Mouse (Mus musculus): ENCODE measurements around the gene Rab44. TPM values are rescaled to one million over a fixed set of nuclear protein-coding genes. Genes with fewer than 3 reads are reported as not detected.

The Rab44 gene
- polyA plus RNA-seq, 1 experiment = not detected

DNA sequence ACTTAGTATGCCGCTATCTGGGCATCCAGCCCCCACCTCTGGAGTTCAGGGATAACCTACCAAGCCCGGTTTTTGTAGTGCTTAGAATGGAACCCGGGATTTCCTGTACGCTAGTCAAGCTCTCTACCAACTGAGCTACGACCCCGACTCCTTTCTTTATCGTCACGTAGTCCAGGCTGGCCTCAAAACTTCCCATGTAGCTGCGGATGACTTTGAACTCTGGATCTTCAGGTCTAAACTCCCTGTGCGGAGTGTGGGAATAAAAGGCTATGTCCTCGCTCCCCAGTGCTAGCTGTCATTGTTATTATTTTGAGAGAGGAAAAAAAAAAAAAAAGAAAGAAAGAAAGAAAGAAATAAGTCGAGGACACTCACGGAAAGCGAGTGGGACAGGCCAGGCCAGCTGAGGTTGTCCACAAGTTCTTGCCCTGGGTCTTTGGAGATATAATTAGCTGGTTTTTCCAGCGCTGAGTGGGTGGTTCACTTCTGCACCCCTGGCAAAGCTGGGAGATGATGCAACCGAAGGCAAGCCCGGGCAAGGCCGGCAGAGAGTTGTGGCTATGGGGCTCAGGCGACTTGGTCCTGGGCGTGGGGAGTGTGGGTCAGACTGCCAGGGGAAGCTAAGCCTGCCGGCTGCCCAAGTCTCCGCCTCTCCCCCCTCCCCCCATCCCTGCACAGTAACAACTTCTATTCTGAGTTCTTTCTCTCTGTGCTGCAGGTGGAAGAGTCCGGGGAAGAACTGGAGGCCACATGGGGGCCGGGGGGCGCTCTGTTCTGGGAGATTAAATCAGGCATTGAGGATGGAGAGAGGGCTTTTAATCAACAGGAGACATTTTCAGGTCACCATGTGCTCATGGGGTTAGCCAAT lies 35.2 kb upstream of the Rab44 start:
- TF ChIP-seq EP300 (IDR thresholded peaks at IDR 0.05; ENCODE audit: insufficient read depth, low read depth, low read length) = peak; percentile 91
- no peak for TF ChIP-seq CTCF (IDR thresholded peaks at IDR 0.05; ENCODE audit: low read depth, low read length)
- TF ChIP-seq POLR2A (IDR thresholded peaks at IDR 0.05; ENCODE audit: insufficient read depth, low read length) = no peak
- H3K9me3 ChIP-seq (replicated peaks; ENCODE audit: control insufficient read depth, insufficient read depth, low read length, poor library complexity, severe bottlenecking) = no peaks in the 10 kb centered on the region
- peak overlapping the region; percentile 96 for H3K27ac ChIP-seq (ENCODE audit: insufficient read depth, low read length)
- peaks cover 2% of the 10 kb centered on the region for H3K36me3 ChIP-seq (ENCODE audit: control insufficient read depth, insufficient read depth, low read length, poor library complexity, severe bottlenecking)
- peaks cover 4% of the 10 kb centered on the region for H3K4me1 ChIP-seq (ENCODE audit: control insufficient read depth, insufficient read depth, low read length)
- no peaks in the 10 kb centered on the region for H3K27me3 ChIP-seq (ENCODE audit: control insufficient read depth, insufficient read depth, low read length, poor library complexity, severe bottlenecking)
- peak overlapping the region; percentile 75 for H3K4me3 ChIP-seq (ENCODE audit: low read depth, low read length)
- peak overlapping the region; percentile 85 for H3K9ac ChIP-seq (ENCODE audit: low read depth, poor library complexity, severe bottlenecking)

DNA sequence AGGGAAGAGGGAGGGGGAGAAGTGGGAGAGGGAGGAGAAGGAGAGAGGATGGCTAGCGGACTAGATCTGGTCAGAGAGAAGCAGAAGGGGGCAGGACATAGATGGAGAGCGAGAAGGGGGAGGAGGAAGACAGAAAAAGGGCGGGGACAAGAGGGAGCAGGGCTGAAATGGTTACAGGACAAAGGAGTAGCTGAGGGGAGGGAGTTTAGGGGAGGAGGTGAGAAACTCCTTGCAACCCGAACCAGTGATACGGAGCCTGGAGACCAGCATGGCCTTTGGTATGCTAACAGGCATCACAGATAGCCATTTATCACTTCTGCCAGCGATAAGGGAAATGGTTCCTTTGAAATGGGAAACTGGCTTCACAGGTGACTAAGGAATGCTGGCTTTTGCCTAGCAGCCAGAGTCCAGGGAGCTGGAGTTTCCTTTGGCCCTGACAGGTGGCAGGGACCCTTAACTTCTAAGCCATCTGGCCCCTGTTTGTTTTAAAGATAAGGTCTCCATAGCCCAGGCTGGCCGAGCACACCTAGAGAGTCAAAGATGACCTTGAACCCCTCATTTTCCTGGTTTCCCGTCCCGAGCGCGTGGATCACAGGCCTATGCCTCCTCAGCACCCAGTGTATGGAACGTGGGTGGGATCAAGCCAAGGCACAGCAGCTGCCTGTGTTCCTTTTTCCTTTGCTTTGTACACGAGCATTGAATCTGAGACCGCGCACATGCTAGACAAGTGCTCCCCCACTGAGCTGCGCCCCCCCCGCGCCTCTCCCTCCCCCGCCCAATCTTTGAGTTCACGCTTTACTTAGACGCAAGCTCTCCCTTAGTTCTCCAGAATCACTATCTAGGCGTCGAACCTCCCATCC lies 33.0 kb upstream of the Rab44 start:
- H3K36me3 ChIP-seq (ENCODE audit: control insufficient read depth, insufficient read depth, low read length, poor library complexity, severe bottlenecking) = no peaks in the 10 kb centered on the region
- no peaks in the 10 kb centered on the region for H3K9me3 ChIP-seq (replicated peaks; ENCODE audit: control insufficient read depth, insufficient read depth, low read length, poor library complexity, severe bottlenecking)
- H3K4me1 ChIP-seq (ENCODE audit: control insufficient read depth, insufficient read depth, low read length) = peaks cover 4% of the 10 kb centered on the region
- H3K27ac ChIP-seq (ENCODE audit: insufficient read depth, low read length) = peak overlapping the region; percentile 53
- H3K27me3 ChIP-seq (ENCODE audit: control insufficient read depth, insufficient read depth, low read length, poor library complexity, severe bottlenecking) = no peaks in the 10 kb centered on the region
- peak overlapping the region; percentile 60 for H3K9ac ChIP-seq (ENCODE audit: low read depth, poor library complexity, severe bottlenecking)
- TF ChIP-seq EP300 (IDR thresholded peaks at IDR 0.05; ENCODE audit: insufficient read depth, low read depth, low read length) (peak; percentile 79), POLR2A (IDR thresholded peaks at IDR 0.05; ENCODE audit: insufficient read depth, low read length) (no peak), CTCF (IDR thresholded peaks at IDR 0.05; ENCODE audit: low read depth, low read length) (no peak)
- H3K4me3 ChIP-seq (ENCODE audit: low read depth, low read length) = no peak overlapping the region

DNA sequence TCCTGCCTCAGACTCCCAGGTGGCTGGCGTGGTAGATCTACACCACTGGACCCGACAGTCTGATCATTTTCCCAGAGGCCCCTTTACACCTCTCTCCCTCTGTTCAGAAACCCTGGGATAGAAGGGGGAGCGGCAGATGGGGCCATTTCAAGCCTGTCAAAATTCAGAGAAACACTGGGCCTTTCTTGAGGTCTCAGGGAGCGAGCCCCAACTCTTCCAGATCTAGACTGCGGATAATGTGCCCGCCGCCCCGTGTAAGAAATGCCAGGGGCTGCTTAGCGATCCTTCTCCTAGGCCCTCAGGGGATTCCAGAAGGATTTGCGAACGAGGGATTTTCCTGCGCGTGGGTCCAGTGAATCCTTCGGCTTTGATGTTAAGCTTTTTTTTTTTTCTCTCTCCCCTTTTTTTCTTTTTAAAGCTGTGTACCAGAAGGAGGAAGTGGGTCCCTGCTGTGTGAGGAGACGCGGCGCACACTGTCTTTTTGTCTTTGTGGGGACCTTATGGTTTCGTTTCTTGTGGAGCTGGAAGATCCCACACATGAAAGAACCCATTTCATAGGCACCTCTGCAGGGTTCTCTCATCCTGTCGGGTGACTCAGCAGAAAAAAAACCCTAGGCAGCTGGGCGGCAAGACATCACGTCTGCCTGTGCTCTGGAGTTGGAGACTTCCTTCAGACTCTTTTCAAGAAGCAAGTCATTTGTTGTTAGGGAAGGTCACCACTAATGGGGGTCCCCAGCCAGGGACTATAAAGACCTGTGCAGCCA lies 32.1 kb upstream of the Rab44 start:
- TF ChIP-seq POLR2A (IDR thresholded peaks at IDR 0.05; ENCODE audit: insufficient read depth, low read length) = no peak
- TF ChIP-seq EP300 (IDR thresholded peaks at IDR 0.05; ENCODE audit: insufficient read depth, low read depth, low read length) = peak; percentile 50; the same call in 1 of the 2 replicates
- peak overlapping the region; percentile 60 for H3K9ac ChIP-seq (ENCODE audit: low read depth, poor library complexity, severe bottlenecking)

DNA sequence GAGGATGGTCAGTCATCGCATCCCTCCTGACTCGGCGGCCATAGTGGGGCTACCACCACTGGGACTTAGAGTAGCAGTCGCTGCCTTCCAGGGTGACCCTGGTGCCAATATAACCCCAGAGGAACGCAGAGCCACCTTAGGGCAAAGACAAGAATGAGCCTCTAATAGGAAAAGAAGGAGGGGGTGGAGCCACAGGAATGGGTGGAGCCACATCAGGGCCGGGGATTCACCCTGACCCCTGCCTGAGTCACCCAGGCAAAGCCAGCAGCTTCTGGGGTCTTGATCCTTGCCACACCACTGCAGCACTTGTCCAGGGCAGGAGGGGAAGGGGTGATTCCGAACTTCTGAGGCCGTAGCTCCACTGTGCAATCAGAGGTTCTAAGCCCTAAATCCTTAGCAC lies 30.4 kb upstream of the Rab44 start:
- TF ChIP-seq CTCF (IDR thresholded peaks at IDR 0.05; ENCODE audit: low read depth, low read length) = no peak
- no peak for TF ChIP-seq POLR2A (IDR thresholded peaks at IDR 0.05; ENCODE audit: insufficient read depth, low read length)
- no peak for TF ChIP-seq EP300 (IDR thresholded peaks at IDR 0.05; ENCODE audit: insufficient read depth, low read depth, low read length)
- no peak overlapping the region for H3K27ac ChIP-seq (ENCODE audit: insufficient read depth, low read length)
- H3K36me3 ChIP-seq (ENCODE audit: control insufficient read depth, insufficient read depth, low read length, poor library complexity, severe bottlenecking) = no peaks in the 10 kb centered on the region
- no peak overlapping the region for H3K9ac ChIP-seq (ENCODE audit: low read depth, poor library complexity, severe bottlenecking)
- H3K9me3 ChIP-seq (replicated peaks; ENCODE audit: control insufficient read depth, insufficient read depth, low read length, poor library complexity, severe bottlenecking) = no peaks in the 10 kb centered on the region
- peak overlapping the region; percentile 48 for H3K4me3 ChIP-seq (ENCODE audit: low read depth, low read length)
- H3K27me3 ChIP-seq (ENCODE audit: control insufficient read depth, insufficient read depth, low read length, poor library complexity, severe bottlenecking) = no peaks in the 10 kb centered on the region
- peaks cover 4% of the 10 kb centered on the region for H3K4me1 ChIP-seq (ENCODE audit: control insufficient read depth, insufficient read depth, low read length)

More for the DNA sequence above, 32.1 kb upstream of the Rab44 start:
- Histone ChIP-seq H3K9me3 (replicated peaks; ENCODE audit: control insufficient read depth, insufficient read depth, low read length, poor library complexity, severe bottlenecking) (no peaks in the 10 kb centered on the region), H3K4me1 (ENCODE audit: control insufficient read depth, insufficient read depth, low read length) (peaks cover 4% of the 10 kb centered on the region), H3K27me3 (ENCODE audit: control insufficient read depth, insufficient read depth, low read length, poor library complexity, severe bottlenecking) (no peaks in the 10 kb centered on the region), H3K27ac (ENCODE audit: insufficient read depth, low read length) (peak overlapping the region; percentile 53), H3K36me3 (ENCODE audit: control insufficient read depth, insufficient read depth, low read length, poor library complexity, severe bottlenecking) (no peaks in the 10 kb centered on the region), H3K4me3 (ENCODE audit: low read depth, low read length) (no peak overlapping the region)

DNA sequence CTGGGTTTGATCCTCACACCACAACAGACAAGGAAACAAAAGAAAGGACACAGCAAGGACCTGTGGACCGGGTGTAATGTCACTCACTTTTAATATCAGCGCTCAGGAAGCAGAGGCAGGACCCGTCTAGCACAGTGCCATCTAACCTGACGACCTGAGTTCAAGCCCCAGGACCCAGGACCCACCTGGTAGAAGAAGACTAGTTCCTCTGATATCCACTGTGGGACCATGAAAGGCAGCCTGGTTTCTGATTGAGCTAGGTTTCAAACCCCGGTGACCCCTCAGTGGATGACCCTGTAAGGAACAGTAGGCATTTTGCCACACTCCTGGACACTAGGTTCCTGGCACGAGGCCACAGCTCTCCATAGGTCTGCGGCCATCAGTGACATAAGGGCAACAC lies 29.3 kb upstream of the Rab44 start:
- Histone ChIP-seq H3K4me3 (ENCODE audit: low read depth, low read length) (no peak overlapping the region), H3K9ac (ENCODE audit: low read depth, poor library complexity, severe bottlenecking) (no peak overlapping the region), H3K4me1 (ENCODE audit: control insufficient read depth, insufficient read depth, low read length) (peaks cover 4% of the 10 kb centered on the region), H3K9me3 (replicated peaks; ENCODE audit: control insufficient read depth, insufficient read depth, low read length, poor library complexity, severe bottlenecking) (no peaks in the 10 kb centered on the region), H3K27ac (ENCODE audit: insufficient read depth, low read length) (no peak overlapping the region), H3K27me3 (ENCODE audit: control insufficient read depth, insufficient read depth, low read length, poor library complexity, severe bottlenecking) (no peaks in the 10 kb centered on the region), H3K36me3 (ENCODE audit: control insufficient read depth, insufficient read depth, low read length, poor library complexity, severe bottlenecking) (no peaks in the 10 kb centered on the region)
- TF ChIP-seq POLR2A (IDR thresholded peaks at IDR 0.05; ENCODE audit: insufficient read depth, low read length) (no peak), EP300 (IDR thresholded peaks at IDR 0.05; ENCODE audit: insufficient read depth, low read depth, low read length) (no peak), CTCF (IDR thresholded peaks at IDR 0.05; ENCODE audit: low read depth, low read length) (no peak)

Measured in ES-Bruce4 (cell line).